In genomic region chr10:85828722-85829084, GRCm38 (mm10) we compare ENCODE assay signal across 8 mouse cellular contexts. TPM values are rescaled to one million over a fixed set of nuclear protein-coding genes. Genes with fewer than 3 reads are reported as not detected.
DNase-seq lines count a peak whose midpoint lies in the region; ATAC-seq and TF ChIP-seq lines count a peak whose summit lies in the region.
"Not testable (repeated sequence)": the region's sequence is repeated elsewhere in the genome, so short reads cannot be mapped to it uniquely, and the experiment has no call there.

No protein-coding gene starts in this region.

- DNase-seq in forebrain, postnatal 0 days; hindbrain, embryonic 11.5 days (ENCODE audit: low spot score); kidney, adult 2 months: not testable (repeated sequence)

- H3K4me3 ChIP-seq in embryonic facial prominence, embryonic 12.5 days: peak overlapping the region; percentile 49
- peak overlapping the region; percentile 51 for H3K4me3 ChIP-seq in forebrain, postnatal 0 days (ENCODE audit: low read depth, low read length)
- H3K4me3 ChIP-seq in hindbrain, embryonic 11.5 days (ENCODE audit: low read depth, low read length): not testable (repeated sequence)
- peak overlapping the region; percentile 58; the same call in 1 of the 2 replicates for H3K4me3 ChIP-seq in kidney, adult 2 months (ENCODE audit: insufficient read depth, low read depth, low read length)
- H3K4me3 ChIP-seq in limb, embryonic 13.5 days: peak overlapping the region; percentile 60
- H3K4me3 ChIP-seq in lung, embryonic 15.5 days: peak overlapping the region; percentile 52; the same call in 1 of the 2 replicates
- peak overlapping the region; percentile 14 for H3K4me3 ChIP-seq in myocyte
- peak overlapping the region; percentile 52; the same call in 1 of the 2 replicates for H3K4me3 ChIP-seq in stomach, embryonic 16.5 days (replicated peaks; ENCODE audit: low read length)

- H3K79me2 ChIP-seq in myocyte (ENCODE audit: control insufficient read depth, insufficient read depth): not testable (repeated sequence)

- not testable (repeated sequence) for H3K9me3 ChIP-seq in embryonic facial prominence, embryonic 12.5 days; forebrain, postnatal 0 days (ENCODE audit: low read length); hindbrain, embryonic 11.5 days (ENCODE audit: control insufficient read depth, low read length); limb, embryonic 13.5 days; lung, embryonic 15.5 days; stomach, embryonic 16.5 days (replicated peaks; ENCODE audit: control insufficient read depth, low read length)

- not testable (repeated sequence) for H3K4me1 ChIP-seq in embryonic facial prominence, embryonic 12.5 days; forebrain, postnatal 0 days (ENCODE audit: insufficient read depth); hindbrain, embryonic 11.5 days (replicated peaks; ENCODE audit: control insufficient read depth, insufficient read depth, low read length); kidney, adult 2 months (ENCODE audit: control insufficient read depth, insufficient read depth, low read length); limb, embryonic 13.5 days; lung, embryonic 15.5 days; stomach, embryonic 16.5 days (ENCODE audit: control insufficient read depth, insufficient read depth, low read length)

- TF ChIP-seq CTCF in forebrain, postnatal 0 days (IDR thresholded peaks at IDR 0.05; ENCODE audit: low read depth); kidney, adult 2 months (conservative IDR thresholded peaks at IDR 0.05; ENCODE audit: insufficient read depth, insufficient read length, low read depth, low read length): not testable (repeated sequence)

- not testable (repeated sequence) for H3ac ChIP-seq in myocyte (ENCODE audit: control insufficient read depth, insufficient read length)

- TF ChIP-seq POLR2A in kidney, adult 2 months (IDR thresholded peaks at IDR 0.05; ENCODE audit: low read depth, low read length); myocyte (IDR thresholded peaks at IDR 0.05; ENCODE audit: insufficient read length, low read depth): not testable (repeated sequence)

- H3K4me2 ChIP-seq in embryonic facial prominence, embryonic 12.5 days (replicated peaks): peak overlapping the region; percentile 82
- peak overlapping the region; percentile 94 for H3K4me2 ChIP-seq in forebrain, postnatal 0 days (ENCODE audit: low read depth)
- H3K4me2 ChIP-seq in hindbrain, embryonic 11.5 days (replicated peaks; ENCODE audit: low read depth, low read length); myocyte (ENCODE audit: low read depth): not testable (repeated sequence)
- H3K4me2 ChIP-seq in limb, embryonic 13.5 days (replicated peaks): peak overlapping the region; percentile 80
- H3K4me2 ChIP-seq in lung, embryonic 15.5 days: peak overlapping the region; percentile 95
- H3K4me2 ChIP-seq in stomach, embryonic 16.5 days (ENCODE audit: low read depth, low read length): peak overlapping the region; percentile 87

- ATAC-seq in embryonic facial prominence, embryonic 12.5 days (ENCODE audit: insufficient number of reproducible peaks, insufficient read depth, low FRiP score, low TSS enrichment); lung, embryonic 15.5 days (ENCODE audit: borderline replicate concordance, extremely low read depth, low FRiP score, low TSS enrichment); stomach, embryonic 16.5 days (ENCODE audit: insufficient read depth, low FRiP score): not testable (repeated sequence)
- peak; percentile 43 for ATAC-seq in forebrain, postnatal 0 days
- peak; percentile 26; the same call in 1 of the 2 replicates for ATAC-seq in hindbrain, embryonic 11.5 days (ENCODE audit: low FRiP score)
- ATAC-seq in limb, embryonic 13.5 days (ENCODE audit: low FRiP score, low read depth): peak; percentile 12; the same call in 1 of the 2 replicates

- H3K9ac ChIP-seq in embryonic facial prominence, embryonic 12.5 days; hindbrain, embryonic 11.5 days (ENCODE audit: low read depth, low read length); limb, embryonic 13.5 days; lung, embryonic 15.5 days; stomach, embryonic 16.5 days (ENCODE audit: low read length): not testable (repeated sequence)
- peak overlapping the region; percentile 90 for H3K9ac ChIP-seq in forebrain, postnatal 0 days

- H3K27ac ChIP-seq in embryonic facial prominence, embryonic 12.5 days; forebrain, postnatal 0 days (ENCODE audit: low read depth, low read length); hindbrain, embryonic 11.5 days (ENCODE audit: low read depth, low read length); kidney, adult 2 months (ENCODE audit: insufficient read depth, low read depth, low read length); lung, embryonic 15.5 days; stomach, embryonic 16.5 days (ENCODE audit: low read length): not testable (repeated sequence)
- H3K27ac ChIP-seq in limb, embryonic 13.5 days: 0 out of 2 replicates have a peak overlapping the region, but pooled peaks have one; percentile 22

- not testable (repeated sequence) for H3K36me3 ChIP-seq in embryonic facial prominence, embryonic 12.5 days; forebrain, postnatal 0 days (ENCODE audit: insufficient read depth); hindbrain, embryonic 11.5 days (ENCODE audit: control insufficient read depth, insufficient read depth, low read length); kidney, adult 2 months (ENCODE audit: control insufficient read depth, insufficient read depth, low read length); limb, embryonic 13.5 days; lung, embryonic 15.5 days; myocyte (ENCODE audit: control insufficient read depth, insufficient read depth); stomach, embryonic 16.5 days (ENCODE audit: control insufficient read depth, insufficient read depth, low read length)

- H3K27me3 ChIP-seq in embryonic facial prominence, embryonic 12.5 days; forebrain, postnatal 0 days (ENCODE audit: insufficient read depth, low read length); hindbrain, embryonic 11.5 days (ENCODE audit: control insufficient read depth, insufficient read depth, low read length); kidney, adult 2 months (replicated peaks; ENCODE audit: control insufficient read depth, insufficient read depth, low read length); limb, embryonic 13.5 days; lung, embryonic 15.5 days; myocyte (ENCODE audit: control insufficient read depth, insufficient read depth, insufficient read length); stomach, embryonic 16.5 days (ENCODE audit: control insufficient read depth, insufficient read depth, low read length): not testable (repeated sequence)

- WGBS in embryonic facial prominence, embryonic 12.5 days: 28% methylated on average over 5 of the region's 5 CpGs
- 48% methylated on average over 5 of the region's 5 CpGs for WGBS in forebrain, postnatal 0 days
- 64% methylated on average over 5 of the region's 5 CpGs for WGBS in hindbrain, embryonic 11.5 days
- 37% methylated on average over 5 of the region's 5 CpGs for WGBS in kidney, adult 2 months
- 22% methylated on average over 5 of the region's 5 CpGs for WGBS in limb, embryonic 13.5 days
- 52% methylated on average over 5 of the region's 5 CpGs for WGBS in lung, embryonic 15.5 days
- WGBS in stomach, embryonic 16.5 days: 61% methylated on average over 5 of the region's 5 CpGs

RNA-seq across cellular contexts. Expression of gene Pwp1, which starts 0.6 kb away (rescaled TPM):
- polyA plus RNA-seq in embryonic facial prominence, embryonic 12.5 days (2016; fragmentation: Nextera tagmentation; extraction: Ambion mirVana): 85.3 and 87.7 TPM in 2 replicates
- total RNA-seq in forebrain, postnatal 0 days (2014; rRNA removed): 56.3 and 63.9 TPM in 2 replicates
- 60.9 and 62.3 TPM in 2 replicates for polyA plus RNA-seq in forebrain, postnatal 0 days (2015; fragmentation: Nextera tagmentation; extraction: Ambion mirVana)
- polyA plus RNA-seq in hindbrain, embryonic 11.5 days (2014; fragmentation: Nextera tagmentation; extraction: Ambion mirVana): 91.7 and 93.5 TPM in 2 replicates
- polyA plus RNA-seq in kidney, adult 2 months (2012; rRNA removed): 7.6 and 8.7 TPM in 2 replicates
- polyA plus RNA-seq in limb, embryonic 13.5 days (2015; fragmentation: Nextera tagmentation; extraction: Ambion mirVana): 82.6 and 86.8 TPM in 2 replicates
- 87.2 and 87.3 TPM in 2 replicates for polyA plus RNA-seq in lung, embryonic 15.5 days (2015; fragmentation: Nextera tagmentation; extraction: Ambion mirVana)
- polyA plus RNA-seq in myocyte (2012; fragmentation: generic; extraction: Trizol): 28.0 TPM
- polyA plus RNA-seq in stomach, embryonic 16.5 days (2015; fragmentation: Nextera tagmentation; extraction: Ambion mirVana): 61.5 and 62.0 TPM in 2 replicates
